ENCODE assay signal across 9 mouse cellular contexts in the genomic region with DNA sequence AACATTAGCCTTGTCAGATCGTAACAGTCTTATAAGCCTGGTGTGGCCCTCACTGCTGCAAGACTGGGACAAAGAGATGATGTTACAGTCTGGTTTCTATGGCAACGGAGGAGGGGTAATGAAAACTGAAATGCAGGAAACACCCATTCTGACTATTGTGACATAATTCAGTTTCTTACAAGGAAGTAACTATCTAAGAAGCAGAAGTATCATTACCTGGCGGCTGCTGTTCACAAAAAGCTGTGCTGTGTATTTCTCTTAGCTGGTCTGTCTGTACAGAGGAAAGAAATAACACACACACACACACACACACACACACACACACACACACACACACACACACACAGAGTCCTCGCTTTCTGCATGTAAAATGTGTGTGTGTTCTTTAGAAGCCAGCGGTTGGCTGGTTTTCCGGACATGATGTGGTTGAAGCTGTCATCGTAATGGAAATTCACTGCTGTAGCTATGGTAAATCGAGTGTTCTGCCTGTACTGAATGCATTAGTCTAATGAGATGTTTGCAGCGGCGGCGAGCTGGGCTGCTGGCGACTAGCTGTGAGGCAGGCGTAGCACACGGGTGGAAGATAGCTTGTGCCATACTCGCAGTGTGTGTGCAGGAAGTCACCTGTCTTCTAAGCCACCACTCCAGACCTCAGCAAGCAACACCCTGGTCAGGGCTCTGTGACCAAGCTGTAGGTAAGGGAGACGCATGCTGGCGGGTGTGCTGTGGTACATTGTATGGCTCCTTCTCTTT. TPM values are rescaled to one million over a fixed set of nuclear protein-coding genes. Genes with fewer than 3 reads are reported as not detected.
A peak's percentile ranks its signal among the peaks of the same experiment; 100 is the strongest.
DNase-seq lines count a peak whose midpoint lies in the region; ATAC-seq and TF ChIP-seq lines count a peak whose summit lies in the region.
"Had no signal": no experiment of that assay in that cellular context is flagged by ENCODE, and none has a peak within 500 bp of the region (broad histone marks: within the 10 kb centered on the region; RNA-seq: fewer than 3 reads in every experiment).

A gene (plus strand): TSS at position 212 of the 753 bp plus-strand sequence.

- TF ChIP-seq CTCF in gastrocnemius, adult 2 months (IDR thresholded peaks at IDR 0.05), result no peak

- WGBS in heart, embryonic 14.5 days, result 62% methylated on average over 17 of the region's 17 CpGs

- H3K9me3 ChIP-seq in heart, embryonic 14.5 days (ENCODE audit: control insufficient read depth, low read length), result no peaks in the 10 kb centered on the region

- peaks cover 6% of the 10 kb centered on the region; the same call in 1 of the 2 replicates for H3K4me1 ChIP-seq in brown adipose tissue, adult 24 weeks (ENCODE audit: control insufficient read depth, insufficient read depth, insufficient read length, low read length)
- peaks cover 3 to 9% of the 10 kb centered on the region in 2 experiments for H3K4me1 ChIP-seq in heart, embryonic 14.5 days (ENCODE audit: control insufficient read depth in 2 of 2, insufficient read depth in 2 of 2, low read length in 2 of 2)

- H3K4me2 ChIP-seq in heart, embryonic 14.5 days (ENCODE audit: low read length), result peak within 1 kb of the TSS; percentile 14; the same call in 1 of the 2 replicates

- H3K4me3 ChIP-seq in gastrocnemius, adult 2 months, result peak within 1 kb of the TSS; percentile 58
- H3K4me3 ChIP-seq in brown adipose tissue, adult 24 weeks (ENCODE audit: insufficient read depth, low read depth, low read length), result peak within 1 kb of the TSS; percentile 20; the same call in 1 of the 2 replicates
- no peak within 1 kb of the TSS for H3K4me3 ChIP-seq in heart, embryonic 14.5 days (ENCODE audit: control insufficient read depth in 1 of 2, insufficient read depth in 1 of 2, low read depth in 1 of 2, low read length in 2 of 2)

- H3K36me3 ChIP-seq in heart, embryonic 14.5 days (ENCODE audit: control insufficient read depth, insufficient read depth, low read length), result no peaks in the 10 kb centered on the region

- DNase-seq in gastrocnemius, adult 2 months, result no peak
- no peak for DNase-seq in gastrocnemius, postnatal 25 days
- DNase-seq in kidney, postnatal 4 days, result peak; percentile 23 to 56
- peak; percentile 22 for DNase-seq in right cerebral cortex, postnatal 14 days
- DNase-seq in cerebellum, adult 8-10 months, result no peak

- H3K27me3 ChIP-seq in heart, embryonic 14.5 days (ENCODE audit: control insufficient read depth, insufficient read depth, low read length), result no peaks in the 10 kb centered on the region
- H3K27me3 ChIP-seq: Patski had no signal

- no peak within 1 kb of the TSS for H3K9ac ChIP-seq in heart, embryonic 14.5 days (ENCODE audit: low read length)

- intact Hi-C loops in gastrocnemius, adult 2 months (cut with DNase I), result no loop called here

- H3K27ac ChIP-seq in gastrocnemius, adult 2 months, result peak within 1 kb of the TSS; percentile 70
- H3K27ac ChIP-seq in brown adipose tissue, adult 24 weeks (replicated peaks; ENCODE audit: low read depth, low read length), result no peak within 1 kb of the TSS
- no peak within 1 kb of the TSS for H3K27ac ChIP-seq in heart, embryonic 14.5 days (replicated peaks in 1 of 2; ENCODE audit: control insufficient read depth in 1 of 2, insufficient read depth in 1 of 2, low read depth in 2 of 2, low read length in 2 of 2)

- no peak for ATAC-seq in heart, embryonic 14.5 days (ENCODE audit: insufficient number of reproducible peaks, insufficient read depth, low FRiP score, low read depth)
- ATAC-seq in megakaryocyte, adult 5-6 weeks (ENCODE audit: poor library complexity, severe bottlenecking), result peak; percentile 82
- ATAC-seq: Patski had no signal

RNA-seq across cellular contexts. Expression of the gene that starts here (rescaled TPM):
- total RNA-seq in gastrocnemius, adult 2 months (2021), result under 1 TPM; 0.46 to 0.59 TPM
- 1 to 10 TPM; 1.4 TPM for total RNA-seq in gastrocnemius, postnatal 25 days (2021)
- polyA plus RNA-seq in brown adipose tissue, adult 24 weeks (2012; ENCODE audit: insufficient read depth, insufficient read length, missing spikeins), result 0.40 TPM in 1 of 2 replicates, not detected in the other
- polyA plus RNA-seq in heart, embryonic 14.5 days (2014; fragmentation: Nextera tagmentation; extraction: Ambion mirVana), result 0.76 and 0.80 TPM in 2 replicates
- total RNA-seq in megakaryocyte, adult 5-6 weeks (2015), result 0.42 and 0.64 TPM in 2 replicates
- total RNA-seq in megakaryocyte, adult 5-6 weeks (2017), result 0.41 and 0.48 TPM in 2 replicates

Comparison
In these comparisons a context has a peak if more than half of its experiments do, and no peak if none do; other contexts are left out.
1. Peak in ATAC-seq in megakaryocyte, adult 5-6 weeks; RNA of the gene not detected or under 1 TPM.
2. DNase-seq: peak in kidney, postnatal 4 days (2 of 2) and right cerebral cortex, postnatal 14 days (single experiment); none in gastrocnemius, adult 2 months (single experiment), gastrocnemius, postnatal 25 days (single experiment) and cerebellum, adult 8-10 months (single experiment).
3. H3K4me3 ChIP-seq: peak in gastrocnemius, adult 2 months (single experiment) and brown adipose tissue, adult 24 weeks (single experiment); none in heart, embryonic 14.5 days (0 of 2).